Mouse (Mus musculus) embryo, embryonic 9.5 days (tissue): ENCODE data around the gene Fbxw7.

Source experiments
- DNase-seq: peaks from one replicate; pipeline ENCODE4 v3.0.0-alpha.2; 2017; ENCODE audit errors: extremely low spot score

Gene Fbxw7

DNA sequence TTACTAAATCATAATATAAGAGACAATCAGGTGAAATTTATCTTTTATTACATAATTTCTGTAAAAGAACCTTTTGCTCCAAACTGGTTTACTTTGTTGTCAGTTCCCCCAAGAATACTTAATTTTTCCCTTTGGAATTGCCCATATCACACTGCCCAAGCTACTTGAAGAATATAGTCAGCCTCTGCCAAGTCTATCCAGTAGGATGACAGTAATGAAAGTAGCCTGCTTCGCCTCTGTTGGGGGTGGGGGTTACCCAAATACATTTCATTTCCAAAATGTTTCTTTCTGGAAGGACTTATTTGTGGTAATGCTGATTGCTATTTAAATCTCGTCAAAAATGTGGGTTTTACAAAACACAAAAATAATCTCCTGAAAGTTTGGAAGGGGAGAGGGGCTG is 136.6 kb downstream of the Fbxw7 start:
- no peak for DNase-seq

DNA sequence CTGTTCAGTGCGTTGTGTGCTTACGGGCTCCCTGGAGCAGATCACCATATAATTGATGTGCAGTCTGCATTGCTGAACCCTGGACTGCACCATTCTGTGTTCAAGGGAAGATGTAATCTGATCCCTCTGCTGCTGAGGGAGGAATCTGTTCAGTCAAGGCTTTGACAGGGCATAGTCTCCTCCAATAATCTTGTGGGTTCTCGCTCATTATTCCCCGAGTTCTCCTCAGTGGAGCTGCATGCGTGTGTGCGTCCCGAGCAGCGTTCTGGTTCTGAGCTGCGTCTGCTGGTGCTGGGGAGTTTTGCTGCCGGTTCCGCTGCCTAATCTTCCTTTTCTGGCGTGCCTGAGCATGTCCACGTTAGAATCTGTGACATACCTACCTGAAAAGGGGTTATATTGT is 137.1 kb downstream of the Fbxw7 start:
- peak; percentile 80 for DNase-seq

DNA sequence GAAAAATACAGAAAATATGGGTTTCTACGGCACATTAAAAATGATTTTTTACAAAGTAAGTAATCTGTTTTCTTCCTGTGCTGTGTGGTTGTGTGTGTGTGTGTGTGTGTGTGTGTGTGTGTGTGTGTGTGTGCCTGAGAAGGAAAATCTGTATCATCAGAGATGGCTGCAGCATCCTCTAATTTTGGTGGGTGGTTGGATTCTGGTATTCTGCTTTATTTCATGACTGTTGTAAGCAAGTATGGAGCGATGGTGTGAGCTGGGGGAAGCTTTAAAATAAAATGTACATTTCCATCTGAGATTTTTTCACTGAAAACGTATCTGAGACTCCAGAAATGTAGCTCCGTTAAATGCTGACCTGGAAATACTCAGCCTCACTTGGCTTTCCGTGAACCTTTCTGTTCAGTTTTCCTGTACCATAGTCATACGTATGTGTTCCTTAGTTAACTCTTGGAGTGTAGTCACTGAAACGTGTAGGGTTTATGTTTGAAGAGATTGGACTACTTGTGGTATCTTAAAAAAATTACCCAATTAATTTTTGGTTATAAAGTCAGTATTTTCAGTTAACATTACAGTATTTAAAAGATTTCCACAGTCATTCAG is 137.6 kb downstream of the Fbxw7 start:
- no peak for DNase-seq

DNA sequence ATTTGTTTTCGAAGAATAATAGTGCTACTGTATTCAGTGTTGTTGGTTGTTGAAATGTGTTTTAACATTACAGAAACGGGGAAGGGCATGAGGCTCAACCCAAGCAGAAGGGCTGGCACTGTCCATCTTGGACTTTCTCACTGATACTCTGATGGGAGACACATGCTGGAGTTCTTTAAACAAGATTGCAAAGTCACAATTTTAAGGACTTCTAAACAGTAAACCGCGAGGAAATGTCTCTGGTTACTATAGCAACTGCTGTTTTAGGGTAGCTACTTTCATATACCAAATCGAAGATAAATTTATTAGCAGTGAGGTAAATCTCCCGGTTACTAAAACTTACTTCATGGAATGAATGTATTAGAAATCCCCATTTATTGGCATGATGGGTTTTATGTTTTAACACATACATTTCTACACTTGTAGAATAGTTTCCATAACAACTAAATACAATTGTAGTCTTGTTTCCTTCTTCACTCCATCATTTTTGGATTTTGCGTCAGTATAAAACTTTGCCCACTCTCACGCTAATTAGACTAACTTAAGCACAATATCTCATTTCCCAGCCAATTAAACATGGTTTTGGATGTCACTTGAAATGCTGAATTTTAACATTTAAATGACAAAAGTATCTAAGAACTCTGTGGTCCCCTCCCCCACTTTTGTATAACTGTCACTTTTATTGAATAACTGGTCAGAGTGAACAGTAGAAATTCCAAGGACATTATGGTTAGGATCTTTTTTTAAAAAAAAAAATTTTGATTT is 140.1 kb downstream of the Fbxw7 start:
- DNase-seq, result no peak

DNA sequence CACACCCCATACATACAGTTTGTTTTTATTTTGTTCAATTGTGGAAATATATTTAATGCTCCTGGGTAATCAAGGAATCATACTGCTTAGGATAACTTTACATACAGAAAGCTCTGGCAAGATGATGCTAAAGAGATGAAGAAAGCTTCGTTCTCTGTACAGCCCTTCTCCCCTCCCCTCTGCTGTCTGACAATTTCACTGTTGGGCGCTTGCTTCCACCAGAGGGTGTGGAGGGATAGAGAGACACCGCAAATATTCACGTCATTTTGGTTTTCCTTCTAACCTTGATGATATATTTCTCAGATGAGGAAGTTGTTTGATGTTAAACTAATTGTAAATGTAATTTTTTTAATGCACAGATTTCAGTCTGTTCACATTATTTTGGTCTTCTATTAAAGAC is 140.8 kb downstream of the Fbxw7 start:
- no peak for DNase-seq

DNA sequence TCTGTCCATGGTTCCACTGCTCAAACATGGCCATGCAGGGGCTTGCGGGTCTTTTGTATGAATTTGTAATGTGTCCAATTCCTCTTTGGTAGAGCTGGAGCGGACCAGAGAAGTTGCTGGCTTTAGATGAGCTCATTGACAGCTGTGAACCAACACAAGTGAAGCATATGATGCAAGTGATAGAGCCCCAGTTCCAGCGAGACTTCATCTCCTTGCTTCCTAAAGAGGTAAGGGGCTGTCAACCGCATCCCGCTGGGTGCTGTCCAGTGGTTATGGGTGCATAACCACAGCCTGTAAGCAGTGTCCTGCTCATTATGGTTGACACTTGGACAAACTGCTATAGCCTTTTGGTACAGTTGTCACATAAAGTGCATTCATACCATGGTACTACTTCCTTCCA is 150.1 kb downstream of the Fbxw7 start:
- no peak for DNase-seq

DNA sequence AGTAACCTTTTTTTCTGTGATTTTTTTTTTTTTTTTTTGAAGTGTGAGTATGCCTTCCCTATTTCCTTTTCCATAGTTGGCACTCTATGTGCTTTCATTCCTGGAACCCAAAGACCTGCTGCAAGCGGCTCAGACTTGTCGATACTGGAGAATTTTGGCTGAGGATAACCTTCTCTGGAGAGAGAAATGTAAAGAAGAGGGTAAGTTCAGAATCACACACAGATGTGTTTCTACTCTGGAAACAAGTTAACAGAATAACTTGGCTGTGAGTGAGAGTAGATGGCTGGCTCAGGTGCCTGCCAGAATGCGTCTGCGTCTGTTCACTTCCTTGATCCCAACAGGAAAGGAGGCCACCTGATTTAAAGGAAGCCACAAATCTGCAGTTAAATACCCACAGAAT is 152.3 kb downstream of the Fbxw7 start:
- DNase-seq, result no peak

DNA sequence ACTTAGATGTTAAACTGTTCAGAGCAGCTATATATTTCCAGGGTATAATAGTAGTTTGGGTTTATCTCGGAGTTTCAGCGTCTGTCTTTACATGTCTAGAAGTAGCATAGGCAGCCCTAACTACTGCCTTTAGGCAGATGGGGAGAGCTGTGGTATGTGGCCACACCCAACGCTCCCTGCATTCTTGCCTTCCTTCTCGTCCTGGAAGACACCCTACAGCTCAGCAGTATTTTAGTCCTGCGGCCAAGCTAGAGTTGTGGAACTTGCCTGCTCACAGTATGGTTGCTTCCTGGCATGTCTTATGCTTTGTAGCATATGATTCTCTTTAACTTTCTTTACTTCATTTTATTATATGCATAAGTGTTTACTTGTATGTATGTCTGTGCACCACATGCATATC is 156.5 kb downstream of the Fbxw7 start:
- no peak for DNase-seq

DNA sequence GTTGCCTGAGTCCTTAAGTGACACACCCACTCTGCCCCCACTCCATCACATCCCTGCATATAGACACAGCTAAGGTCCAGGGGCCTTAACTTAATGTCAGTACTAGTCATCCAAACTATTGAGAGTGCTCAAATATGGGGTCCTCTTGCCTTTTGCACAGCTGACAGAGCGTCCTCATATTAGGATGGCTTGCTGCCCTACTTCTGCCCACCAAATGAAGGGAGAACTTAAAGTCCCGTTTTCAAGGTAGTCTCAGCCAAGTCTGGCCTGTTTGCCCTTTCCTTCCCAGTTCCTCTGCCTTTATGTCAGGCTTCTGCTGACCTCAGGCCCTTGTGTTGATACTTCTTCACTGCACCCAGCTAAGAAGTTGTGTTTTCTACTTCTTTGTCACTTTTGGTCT is 157.8 kb downstream of the Fbxw7 start:
- DNase-seq, result no peak

DNA sequence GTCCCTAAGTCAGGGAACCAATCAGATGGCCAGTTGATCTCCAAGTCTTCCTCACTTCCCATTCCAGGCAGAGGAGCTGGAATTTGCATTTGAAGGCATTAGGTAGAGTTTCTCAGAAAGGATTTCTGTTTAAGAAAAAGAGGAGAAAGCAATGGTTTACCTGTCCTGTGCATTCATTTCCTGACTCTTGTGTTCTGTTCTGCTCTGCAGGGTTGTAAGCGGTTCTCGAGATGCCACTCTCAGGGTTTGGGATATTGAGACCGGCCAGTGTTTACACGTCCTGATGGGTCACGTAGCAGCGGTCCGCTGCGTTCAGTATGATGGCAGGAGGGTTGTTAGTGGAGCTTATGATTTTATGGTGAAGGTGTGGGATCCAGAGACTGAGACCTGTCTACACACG is 159.1 kb downstream of the Fbxw7 start:
- DNase-seq, result no peak

DNA sequence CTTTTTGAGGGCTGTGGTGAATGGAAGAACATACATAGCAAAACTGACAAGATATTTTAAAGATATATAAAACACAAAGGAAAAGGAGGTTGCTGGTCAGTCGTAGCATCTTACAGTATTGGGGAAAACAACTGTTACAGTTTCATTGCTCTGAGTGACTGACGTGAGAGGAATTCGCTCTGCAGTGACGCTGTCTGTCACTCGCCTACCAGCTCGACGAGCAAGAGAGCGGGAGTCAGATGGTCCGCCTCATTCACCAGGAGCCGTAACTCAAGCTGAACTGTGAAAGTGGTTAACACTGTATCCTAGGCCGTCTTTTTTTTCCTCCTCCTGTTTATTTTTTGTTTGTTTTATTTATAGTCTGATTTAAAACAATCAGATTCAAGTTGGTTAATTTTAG is 163.6 kb downstream of the Fbxw7 start:
- DNase-seq, result no peak

DNA sequence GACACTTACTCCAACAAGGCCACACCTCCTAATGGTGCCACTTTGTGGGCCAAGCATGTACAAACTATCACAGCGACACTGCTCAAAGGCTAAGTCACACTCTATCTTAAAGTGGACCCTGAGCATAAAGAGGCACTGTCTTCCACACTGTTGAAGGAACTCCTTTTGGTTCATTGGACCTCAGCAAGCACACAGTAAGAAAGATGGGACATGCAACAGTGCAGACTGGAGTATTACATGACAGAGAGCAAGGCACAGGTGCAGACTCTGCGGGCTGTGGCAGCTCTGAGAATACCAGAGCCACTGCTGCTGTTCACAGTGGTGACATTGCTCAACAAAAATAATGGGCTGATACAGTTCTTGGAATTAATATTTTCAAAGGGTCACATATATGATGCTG is 165.1 kb downstream of the Fbxw7 start:
- DNase-seq, result no peak

DNA sequence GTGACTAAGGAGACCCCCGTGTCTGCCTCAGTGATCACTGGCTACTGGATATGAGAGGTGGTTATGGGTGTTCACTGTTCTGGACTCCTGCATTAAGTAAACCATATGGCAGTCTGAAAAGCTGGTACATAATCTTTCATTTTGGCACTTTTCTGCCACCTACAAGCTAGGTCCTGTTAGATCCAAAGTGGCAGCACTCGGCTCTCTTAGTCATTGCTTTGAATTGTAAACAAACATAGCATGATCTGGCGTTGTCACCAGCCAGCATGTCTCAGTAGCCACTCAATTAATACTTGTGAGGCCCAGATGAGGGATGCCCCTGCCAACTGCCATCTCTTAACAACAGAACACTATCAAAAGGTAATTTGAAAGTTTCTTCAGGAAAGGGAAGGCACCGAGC is 167.6 kb downstream of the Fbxw7 start:
- DNase-seq, result no peak

DNA sequence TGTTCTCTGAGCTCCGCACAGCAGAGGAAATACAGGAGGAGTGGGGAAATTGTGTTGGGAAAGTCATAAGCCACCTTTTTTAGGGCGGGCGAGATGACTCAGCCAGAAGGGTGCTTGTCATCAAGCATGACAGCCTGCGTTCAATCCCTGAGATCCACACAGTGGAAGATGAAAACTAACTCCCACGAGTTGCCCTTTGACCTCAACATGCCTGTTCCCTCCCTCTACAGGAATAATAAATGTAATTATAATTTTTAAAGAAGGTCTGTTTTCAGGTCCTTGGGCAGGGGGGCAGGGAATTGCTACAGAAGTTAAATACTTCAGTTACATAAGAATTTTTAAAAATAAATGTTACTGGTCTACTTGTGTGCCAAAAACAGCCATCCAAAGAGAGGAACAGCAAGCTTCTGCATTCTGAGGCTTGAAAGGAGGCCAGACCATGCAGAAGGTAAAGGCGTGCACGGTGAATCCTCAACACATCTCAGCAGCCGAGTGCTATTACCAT is 170.1 kb downstream of the Fbxw7 start:
- no peak for DNase-seq

DNA sequence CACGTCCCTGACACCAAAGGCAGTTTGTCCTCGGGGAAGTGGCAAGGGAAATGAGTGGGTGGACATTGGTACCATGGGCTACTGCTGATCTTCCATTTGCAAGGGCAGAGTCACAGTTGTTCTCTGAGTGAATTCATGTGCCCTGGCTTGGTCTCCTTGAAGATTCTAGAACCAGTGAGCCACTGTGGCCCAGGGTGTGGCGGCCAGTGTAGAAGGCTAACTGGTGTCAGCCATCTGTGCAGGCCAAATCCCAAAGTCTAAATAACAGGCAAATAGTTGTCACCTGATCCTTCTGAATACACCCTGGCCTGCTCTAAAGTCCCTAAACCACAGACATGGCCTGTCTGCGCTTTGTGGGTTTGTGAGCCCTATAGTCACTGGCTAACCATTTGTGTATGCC is 173.8 kb downstream of the Fbxw7 start:
- no peak for DNase-seq

DNA sequence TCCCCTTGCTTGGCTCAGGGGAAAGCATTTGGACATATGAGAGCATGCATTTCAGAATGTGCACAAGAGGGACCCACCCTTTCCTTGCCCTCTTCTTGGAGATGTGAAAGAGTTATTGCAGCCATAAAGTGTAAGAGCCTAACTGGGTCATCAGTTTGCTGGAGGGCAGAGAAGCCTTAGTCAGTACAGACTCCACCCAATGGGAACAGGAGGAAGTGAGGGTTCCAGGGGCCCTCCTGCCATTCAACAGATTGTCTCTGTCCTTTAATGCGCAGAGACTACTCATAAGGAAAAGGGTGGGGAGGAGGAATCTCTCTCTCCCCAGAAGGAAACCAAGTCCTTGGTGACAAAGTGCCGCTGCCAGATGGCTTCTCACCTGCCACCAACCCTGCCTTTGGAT is 190.2 kb downstream of the Fbxw7 start:
- no peak for DNase-seq

DNA sequence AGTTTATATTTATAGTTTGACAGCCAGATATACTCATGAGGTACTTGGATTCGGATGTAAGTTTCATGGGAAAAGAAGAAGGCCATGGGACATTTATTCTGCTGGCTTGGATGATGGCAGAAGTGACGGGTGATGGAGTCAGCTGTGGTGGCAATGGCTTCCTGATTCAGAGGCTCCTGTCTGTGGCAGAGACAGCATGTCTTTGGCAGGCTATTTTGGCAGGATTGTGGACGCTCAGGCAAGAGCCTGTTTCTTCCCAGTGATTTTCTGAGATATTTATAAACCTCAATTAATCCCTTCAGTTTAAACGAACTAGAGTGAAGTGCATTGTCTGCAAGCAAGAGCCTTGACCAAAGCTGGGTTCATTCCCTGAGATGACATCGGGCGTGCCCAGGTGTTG is 197.8 kb downstream of the Fbxw7 start:
- DNase-seq, result no peak

DNA sequence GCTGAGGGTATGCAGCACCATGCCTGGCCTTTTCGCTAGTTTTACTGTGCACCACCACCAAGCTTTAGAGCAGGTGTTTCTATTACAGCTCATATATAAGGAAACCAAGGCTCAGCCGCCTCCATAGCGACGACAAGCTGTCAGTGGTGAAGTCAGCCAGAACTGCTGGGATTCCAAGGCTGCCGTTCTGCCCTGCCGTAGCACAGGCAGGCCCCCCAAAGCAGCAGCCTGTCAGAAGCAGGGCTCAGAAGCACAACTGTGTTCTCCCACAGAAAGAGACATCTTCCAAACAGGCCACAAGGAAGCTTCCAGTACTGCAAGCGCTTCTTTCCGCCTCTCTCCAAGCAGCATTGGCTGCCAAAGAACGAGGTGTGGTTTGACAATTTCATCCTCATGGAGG is 200.6 kb downstream of the Fbxw7 start:
- DNase-seq, result no peak

DNA sequence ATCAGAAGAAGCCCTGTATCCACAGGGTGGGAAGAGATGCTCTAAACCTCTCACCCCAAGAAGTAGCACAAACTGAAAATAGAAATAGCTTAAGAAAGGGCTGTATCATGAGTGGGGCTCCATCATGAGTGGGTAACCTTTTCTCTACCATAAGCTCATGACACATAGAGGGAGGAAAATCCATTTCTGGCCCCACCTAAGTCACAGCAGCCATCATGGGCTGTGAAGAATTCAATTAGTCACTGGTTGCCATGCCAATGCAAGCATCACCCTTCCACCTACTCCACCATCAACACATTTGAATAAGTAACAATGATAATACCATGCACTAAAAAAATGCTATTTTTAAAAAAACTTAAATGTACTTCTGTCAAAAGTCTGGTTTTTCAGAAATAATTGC is 205.1 kb downstream of the Fbxw7 start:
- no peak for DNase-seq

DNA sequence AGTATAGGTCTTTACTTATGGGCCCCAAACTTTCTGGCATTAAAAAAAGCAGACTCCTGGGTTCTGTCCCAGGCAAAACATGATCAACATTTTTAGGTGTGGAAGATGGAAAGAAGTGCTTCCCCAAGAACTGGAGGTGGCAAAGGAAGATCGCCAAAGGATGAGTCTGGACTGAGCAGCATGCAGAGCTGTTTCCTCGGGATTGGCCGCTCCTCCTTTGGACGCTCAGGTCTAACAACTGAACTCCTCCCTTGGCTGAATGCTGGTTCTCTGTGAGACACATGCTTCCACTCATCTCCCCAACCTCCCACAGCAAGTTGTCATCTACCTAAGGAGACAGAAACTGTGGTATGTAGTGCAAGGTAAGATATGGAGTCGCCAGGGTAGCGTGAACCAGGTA is 206.7 kb downstream of the Fbxw7 start:
- DNase-seq, result no peak

DNA sequence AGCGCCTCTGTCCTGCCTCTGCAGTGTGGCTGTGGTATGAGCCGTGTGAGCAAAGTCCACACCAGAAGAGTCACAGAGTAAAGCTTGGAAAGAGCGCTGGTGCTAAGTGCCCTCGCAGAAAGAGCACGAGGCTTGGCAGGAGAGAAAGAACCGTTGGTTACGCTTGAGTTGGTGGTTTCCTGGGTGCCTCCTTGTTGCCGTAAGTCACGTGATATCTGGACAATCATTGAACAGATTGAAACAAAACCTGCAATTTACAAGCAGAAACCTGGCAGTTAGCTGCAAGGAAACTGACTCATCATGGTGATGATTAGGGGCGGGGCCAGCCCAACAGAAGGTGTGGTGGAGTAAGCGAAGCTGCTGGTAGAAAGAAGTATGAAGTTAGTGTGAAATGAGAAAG is 207.7 kb downstream of the Fbxw7 start:
- DNase-seq, result no peak

DNA sequence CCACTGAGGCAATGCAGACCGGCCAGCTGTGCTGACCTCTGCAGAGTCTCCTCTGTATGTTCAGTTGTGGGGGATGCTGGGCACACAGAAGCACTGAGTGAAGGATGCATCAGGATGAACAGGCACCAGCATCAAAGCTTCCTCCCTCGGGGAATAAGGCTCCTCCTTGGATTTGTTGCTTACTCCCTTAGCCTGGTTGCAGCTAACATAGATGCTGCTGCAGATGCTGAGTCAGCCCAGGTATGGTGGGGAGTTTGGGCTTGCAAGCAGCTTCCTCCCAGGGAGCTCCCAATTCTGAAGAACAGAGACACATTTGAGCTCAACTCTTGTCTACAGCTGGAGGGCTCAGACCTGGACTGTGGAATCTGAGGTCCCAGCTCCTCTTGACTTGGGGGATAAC is 209.2 kb downstream of the Fbxw7 start:
- no peak for DNase-seq

DNA sequence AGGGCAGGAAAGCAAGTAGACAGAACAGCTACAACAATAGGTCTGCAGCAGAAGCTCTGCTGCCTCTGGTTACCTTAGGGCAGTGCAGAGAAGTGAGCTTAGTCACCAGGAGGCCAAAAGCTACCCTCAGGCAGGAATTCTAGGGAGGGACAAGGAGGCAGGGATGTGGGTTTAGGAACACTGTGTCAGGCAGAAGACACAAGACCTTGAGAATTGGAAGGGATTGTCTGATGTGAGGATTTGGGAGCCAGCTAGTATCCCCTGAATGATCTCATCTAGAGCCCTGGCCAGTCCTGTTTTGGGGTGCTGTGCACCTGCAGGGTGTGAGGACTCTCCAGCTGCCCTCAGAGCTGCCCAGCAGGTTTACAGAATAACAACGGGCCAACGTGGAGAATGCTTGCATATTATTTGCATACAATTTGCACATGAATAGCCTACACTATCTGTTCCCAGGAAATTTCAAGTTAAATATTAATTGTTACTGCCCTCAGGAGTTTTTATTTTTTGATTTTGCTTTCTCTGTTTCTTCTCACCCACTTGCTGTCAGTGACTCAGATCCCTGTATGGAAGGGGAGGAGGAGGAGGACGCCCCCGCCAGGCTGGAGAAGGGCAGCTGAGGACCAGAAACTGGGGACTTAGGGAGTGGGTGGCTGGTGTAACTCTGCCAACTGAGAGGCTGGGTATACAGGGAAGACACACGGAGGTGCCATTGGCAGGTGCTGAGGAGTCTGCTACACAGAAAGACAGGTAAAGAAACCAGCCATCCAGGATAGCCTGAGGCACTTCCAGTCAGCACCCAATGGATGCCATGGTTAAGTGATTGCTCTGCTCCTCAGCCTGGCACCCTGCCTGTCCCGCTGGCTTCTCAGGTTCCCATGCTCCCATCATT is 210.0 kb downstream of the Fbxw7 start:
- DNase-seq, result no peak
